Mouse (Mus musculus): Measurements from ENCODE around the gene Ptk7. TPM values are rescaled to one million over a fixed set of nuclear protein-coding genes. Genes with fewer than 3 reads are reported as not detected.

Gene Ptk7
- total and polyA plus RNA-seq, 3 experiments, result 0.11 to 4.8 (median 0.29) TPM

DNA sequence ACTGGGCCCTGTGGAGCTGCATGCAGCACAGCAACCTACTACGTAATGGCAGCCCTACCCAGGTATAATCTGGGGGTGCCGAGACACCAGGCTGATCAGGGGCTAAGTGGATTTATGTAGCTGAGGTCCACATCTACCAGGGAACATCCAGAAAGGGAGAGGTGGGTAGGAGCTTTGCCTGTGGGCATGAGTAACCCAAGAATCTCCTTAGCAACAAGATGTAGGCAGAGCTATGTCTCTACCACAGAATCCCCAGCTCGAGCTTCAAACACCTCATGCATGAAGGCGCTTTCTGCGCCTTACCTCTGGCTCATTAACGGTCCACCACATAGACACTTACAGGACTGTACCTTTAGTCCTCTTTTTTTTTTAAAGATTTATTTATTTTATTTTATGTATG lies 34.0 kb downstream of the Ptk7 start:
- no peak overlapping the region for H3K27ac ChIP-seq (ENCODE audit: insufficient read depth, low read depth)
- no peaks in the 10 kb centered on the region for H3K79me2 ChIP-seq (replicated peaks; ENCODE audit: control insufficient read depth, extremely low read depth, insufficient read depth, poor library complexity, severe bottlenecking)
- no peaks in the 10 kb centered on the region for H3K9me3 ChIP-seq (replicated peaks; ENCODE audit: low read length)
- H3K27me3 ChIP-seq (replicated peaks), result no peaks in the 10 kb centered on the region
- dilution Hi-C loops (cut with MboI; ENCODE audit: extremely low pct_ligation_motif_present, extremely low pct_unique_long_range_greater_than_20kb, low sequenced_read_pairs), result no loop called here
- H3K4me2 ChIP-seq (ENCODE audit: insufficient read depth, low read depth, poor library complexity, severe bottlenecking), result no peak overlapping the region
- H3K4me1 ChIP-seq (ENCODE audit: control insufficient read depth in 1 of 2, insufficient read depth in 2 of 2), result no peaks in the 10 kb centered on the region
- no peaks in the 10 kb centered on the region for H3K36me3 ChIP-seq (replicated peaks in 1 of 2; ENCODE audit: control insufficient read depth in 1 of 2, insufficient read depth in 1 of 2, low read length in 1 of 2)
- H3K9ac ChIP-seq (ENCODE audit: insufficient read depth, low read depth), result no peak overlapping the region
- no peak overlapping the region for H3K4me3 ChIP-seq (replicated peaks in 1 of 3; ENCODE audit: low read depth in 2 of 3, low read length in 2 of 3, poor library complexity in 1 of 3)
- TF ChIP-seq MAFK (IDR thresholded peaks at IDR 0.05; ENCODE audit: insufficient replicate concordance, low read length) (no peak), MAZ (IDR thresholded peaks at IDR 0.05; ENCODE audit: low read depth, low read length) (no peak), USF1 (IDR thresholded peaks at IDR 0.05; ENCODE audit: low read depth, low read length) (no peak), RAD21 (IDR thresholded peaks at IDR 0.05; ENCODE audit: low read depth, low read length) (no peak), ELF1 (IDR thresholded peaks at IDR 0.05; ENCODE audit: low read depth, low read length) (no peak)
- DNase-seq (ENCODE audit: extremely low read depth), result no peak
- in situ Hi-C loops (cut with MboI; ENCODE audit: low pct_ligation_motif_present, low pct_unique_long_range_greater_than_20kb, low sequenced_read_pairs), result no loop called here

GRCm38 (mm10) chr17:46594606-46595005 lies 34.7 kb downstream of the Ptk7 start:
- Histone ChIP-seq H3K9ac (ENCODE audit: insufficient read depth, low read depth) (no peak overlapping the region), H3K4me1 (ENCODE audit: control insufficient read depth in 1 of 2, insufficient read depth in 2 of 2) (no peaks in the 10 kb centered on the region), H3K36me3 (replicated peaks in 1 of 2; ENCODE audit: control insufficient read depth in 1 of 2, insufficient read depth in 1 of 2, low read length in 1 of 2) (no peaks in the 10 kb centered on the region), H3K27me3 (replicated peaks) (no peaks in the 10 kb centered on the region), H3K9me3 (replicated peaks; ENCODE audit: low read length) (no peaks in the 10 kb centered on the region), H3K79me2 (replicated peaks; ENCODE audit: control insufficient read depth, extremely low read depth, insufficient read depth, poor library complexity, severe bottlenecking) (no peaks in the 10 kb centered on the region), H3K27ac (ENCODE audit: insufficient read depth, low read depth) (no peak overlapping the region), H3K4me2 (ENCODE audit: insufficient read depth, low read depth, poor library complexity, severe bottlenecking) (no peak overlapping the region), H3K4me3 (replicated peaks in 1 of 3; ENCODE audit: low read depth in 2 of 3, low read length in 2 of 3, poor library complexity in 1 of 3) (no peak overlapping the region)
- dilution Hi-C loops (cut with MboI; ENCODE audit: extremely low pct_ligation_motif_present, extremely low pct_unique_long_range_greater_than_20kb, low sequenced_read_pairs), result no loop called here
- TF ChIP-seq RCOR1 (conservative IDR thresholded peaks at IDR 0.05; ENCODE audit: low read depth, low read length) (no peak), RAD21 (IDR thresholded peaks at IDR 0.05; ENCODE audit: low read depth, low read length) (no peak), MEF2A (IDR thresholded peaks at IDR 0.05; ENCODE audit: borderline replicate concordance, low read depth, low read length) (no peak), NRF1 (IDR thresholded peaks at IDR 0.05; ENCODE audit: low read depth, low read length) (no peak), EP300 (IDR thresholded peaks at IDR 0.05; ENCODE audit: low read length) (no peak), HCFC1 (IDR thresholded peaks at IDR 0.05; ENCODE audit: low read depth, low read length) (no peak), POLR2A (IDR thresholded peaks at IDR 0.05; ENCODE audit: low read depth, low read length) (no peak), TBP (conservative IDR thresholded peaks at IDR 0.05; ENCODE audit: low read depth, low read length) (no peak), JUN (IDR thresholded peaks at IDR 0.05; ENCODE audit: insufficient read depth, low read depth, low read length) (no peak), UBTF (IDR thresholded peaks at IDR 0.05; ENCODE audit: low read depth, low read length) (no peak), TCF12 (IDR thresholded peaks at IDR 0.05; ENCODE audit: low read depth, low read length) (no peak), CHD2 (IDR thresholded peaks at IDR 0.05; ENCODE audit: low read length) (no peak)
- in situ Hi-C loops (cut with MboI; ENCODE audit: low pct_ligation_motif_present, low pct_unique_long_range_greater_than_20kb, low sequenced_read_pairs), result no loop called here
- DNase-seq (ENCODE audit: extremely low read depth), result no peak
